Mouse (Mus musculus) B cell, adult 67 days (primary cell): Measurements from ENCODE around the gene Trappc4. TPM values are rescaled to one million over a fixed set of nuclear protein-coding genes. Genes with fewer than 3 reads are reported as not detected.

ENCODE experiments used
- total RNA-seq, 2 experiments: library from RNA; stranded (reverse); gene quantifications; 4 replicates each; pipeline ENCODE4 v1.2.4; 2023

The Trappc4 gene
- total RNA-seq: 10 to 100 TPM; 64.2 to 64.3 TPM

GRCm38 (mm10) chr9:44406906-44407751 is at the start of gene Trappc4, which contains the start of gene Rps25:
Gene Trappc4, minus strand, starts transcription at chr9:44407600.
Gene Rps25, plus strand, starts transcription at chr9:44407139.

GRCm38 (mm10) chr9:44454891-44455220 is 47.5 kb upstream of the Trappc4 start, which contains the start of gene Upk2:
Gene Upk2, minus strand, starts transcription at chr9:44454976.

GRCm38 (mm10) chr9:44440961-44441360 is 33.6 kb upstream of the Trappc4 start, which contains the start of gene Foxr1:
Gene Foxr1, minus strand, starts transcription at chr9:44441136.

GRCm38 (mm10) chr9:44418519-44419385 is 11.4 kb upstream of the Trappc4 start, which contains the start of gene Ccdc84:
Gene Ccdc84, minus strand, starts transcription at chr9:44418569.

GRCm38 (mm10) chr9:44396684-44397411 is 10.6 kb downstream of the Trappc4 start, which contains the start of gene Slc37a4:
Gene Slc37a4, plus strand, starts transcription at chr9:44396852.

GRCm38 (mm10) chr9:44379054-44379834 is 28.2 kb downstream of the Trappc4 start, which contains the start of gene Hyou1:
Gene Hyou1, plus strand, starts transcription at chr9:44379490.

GRCm38 (mm10) chr9:44361190-44361917 is 46.0 kb downstream of the Trappc4 start, which contains the start of gene Vps11:
Gene Vps11, minus strand, starts transcription at chr9:44361670.

Other genes starting within 250 kb of the Trappc4 start
- 100 to 1,000 TPM; 147 to 153 TPM for gene Cbl, start 173.6 kb downstream of the Trappc4 start, total RNA-seq
- not detected for gene Ccdc153, start 166.9 kb downstream of the Trappc4 start, total RNA-seq
- not detected for gene Pdzd3, start 156.1 kb downstream of the Trappc4 start, total RNA-seq
- 1 to 10 TPM; 4.1 to 4.4 TPM for gene Nlrx1, start 139.0 kb downstream of the Trappc4 start, total RNA-seq
- gene Abcg4, start 119.0 kb downstream of the Trappc4 start, total RNA-seq: not detected
- 10 to 100 TPM; 69.0 to 69.1 TPM for gene Hinfp, start 101.9 kb downstream of the Trappc4 start, total RNA-seq
- 10 to 100 TPM; 19.9 to 22.5 TPM for gene C2cd2l, start 87.3 kb downstream of the Trappc4 start, total RNA-seq
- gene Dpagt1, start 81.6 kb downstream of the Trappc4 start, total RNA-seq: 10 to 100 TPM; 10.5 to 11.6 TPM
- gene H2afx, start 72.9 kb downstream of the Trappc4 start, total RNA-seq: 10 to 100 TPM; 38.2 to 42.1 TPM
- 10 to 100 TPM; 22.0 to 24.0 TPM for gene Hmbs, start 63.4 kb downstream of the Trappc4 start, total RNA-seq
- gene Vps11, start 45.9 kb downstream of the Trappc4 start, total RNA-seq: 10 to 100 TPM; 65.8 to 68.3 TPM
- 10 to 100 TPM; 88.3 to 93.5 TPM for gene Hyou1, start 28.1 kb downstream of the Trappc4 start, total RNA-seq
- gene Slc37a4, start 10.7 kb downstream of the Trappc4 start, total RNA-seq: 10 to 100 TPM; 22.9 to 26.0 TPM
- gene Rps25, start 461 bp downstream of the Trappc4 start, total RNA-seq: 1,000 to 10,000 TPM; 2,410 to 2,500 TPM
- gene Ccdc84, start 11.0 kb upstream of the Trappc4 start, total RNA-seq: 10 to 100 TPM; 49.3 to 53.9 TPM
- not detected for gene Foxr1, start 33.5 kb upstream of the Trappc4 start, total RNA-seq
- not detected for gene Upk2, start 47.4 kb upstream of the Trappc4 start, total RNA-seq
- gene Bcl9l, start 75.2 kb upstream of the Trappc4 start, total RNA-seq: 100 to 1,000 TPM in 1 of 2 experiments, 10 to 100 TPM in 1; 95.2 to 106 TPM
- 100 to 1,000 TPM; 294 to 344 TPM for gene Cxcr5, start 154.3 kb upstream of the Trappc4 start, total RNA-seq
- 100 to 1,000 TPM; 309 to 312 TPM for gene Ddx6, start 197.3 kb upstream of the Trappc4 start, total RNA-seq